Mouse (Mus musculus) G1E (cell line): ENCODE measurements around the gene Klk1b9.

ENCODE experiments used
- CTCF ChIP-seq: IDR thresholded peaks from 2 replicates; pipeline ENCODE4 v1.5.1; 2012; ENCODE audit warnings: low read depth, low read length, inconsistent platforms, mixed read lengths
- GATA1 ChIP-seq: IDR thresholded peaks from 2 replicates; pipeline ENCODE4 v1.6.1; 2012; ENCODE audit warnings: borderline replicate concordance, low read length, inconsistent platforms, mixed read lengths
- GATA2 ChIP-seq: IDR thresholded peaks from 2 replicates; pipeline ENCODE4 v1.6.1; 2012; ENCODE audit warnings: low read depth, low read length, inconsistent platforms, borderline replicate concordance
- POLR2AphosphoS5 ChIP-seq: IDR thresholded peaks from 2 replicates; pipeline ENCODE4 v1.6.1; 2012; ENCODE audit warnings: low read depth, low read length, inconsistent platforms; ENCODE audit not compliant: insufficient replicate concordance
- TAL1 ChIP-seq: conservative IDR thresholded peaks from 2 replicates; pipeline ENCODE4 v1.6.1; 2012; ENCODE audit warnings: low read depth, low read length, inconsistent platforms, mixed read lengths

GRCm38 (mm10) chr7:43944727-43945264 is 31.1 kb upstream of the Klk1b9 start:
- TF ChIP-seq CTCF (no peak), TAL1 (no peak), GATA1 (no peak), POLR2AphosphoS5 (no peak), GATA2 (no peak)
